Mouse (Mus musculus) v-Abl transformed pro-B cells (cell line): ENCODE data around the gene Spc25.

Source experiments
- in situ Hi-C, 2 experiments: fragments of 400-800 bp; cut with MboI; formaldehyde crosslinking; loops; one replicate each; pipeline ENCODE4 v1.15.1; 2025; ENCODE audit not compliant: unreplicated experiment in 2 of 2

Gene Spc25

DNA sequence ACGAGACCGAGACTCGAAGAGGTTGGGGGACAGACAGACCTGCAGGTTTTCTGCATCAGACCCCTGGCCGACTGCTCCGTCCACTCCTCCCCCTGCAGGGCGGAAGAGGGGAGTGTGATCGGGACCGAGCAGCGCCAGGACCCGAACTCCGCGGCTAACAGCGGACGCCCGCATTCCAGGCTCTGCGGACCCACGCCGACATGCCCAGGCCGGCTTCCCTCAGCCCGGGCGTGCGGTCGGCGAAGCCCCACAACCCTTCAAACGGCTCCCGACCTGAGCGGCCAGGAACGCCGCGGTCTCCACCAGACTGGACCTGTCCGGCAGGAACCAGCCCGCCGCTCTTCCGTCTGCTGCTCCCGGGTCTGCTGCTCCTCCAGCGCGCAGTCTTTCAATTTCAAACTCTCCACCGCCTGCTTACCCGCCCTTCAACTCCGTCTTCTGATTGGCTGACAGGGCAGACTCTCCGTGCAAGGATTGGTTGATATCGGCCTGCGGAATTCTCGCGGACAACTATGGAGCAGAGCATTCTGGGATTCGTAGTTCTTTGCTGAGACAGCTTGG, at the start of gene Spc25:
Spc25 (minus strand) TSS at position 404 of the 561 bp plus-strand sequence.
- in situ Hi-C loops, result no loop called here

DNA sequence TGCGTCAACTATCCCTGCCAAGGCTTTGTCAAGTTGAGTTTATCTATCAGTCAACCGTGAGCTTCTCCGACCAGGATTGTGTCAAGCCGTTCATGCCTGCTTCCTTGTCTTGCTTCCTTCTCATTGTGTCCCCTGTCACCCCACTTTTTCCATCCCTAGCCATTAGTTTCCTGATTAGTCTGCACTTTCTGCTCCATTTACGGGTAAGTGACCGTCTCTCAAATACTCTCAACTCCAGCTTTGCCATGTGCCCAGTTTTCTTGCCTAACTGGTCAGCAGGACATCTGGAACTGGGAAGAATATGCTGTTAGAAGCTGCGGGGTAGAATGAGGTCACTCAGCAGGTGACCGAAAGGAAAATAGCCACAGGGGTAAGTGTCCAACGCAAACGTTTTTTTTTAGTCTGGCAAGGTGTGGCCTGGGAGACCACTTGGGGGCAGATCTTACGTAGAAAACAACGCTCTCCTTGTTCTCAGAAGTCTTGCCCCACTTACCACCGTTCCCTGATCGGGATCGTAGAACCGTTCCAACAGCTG, 42.3 kb upstream of the Spc25 start:
- in situ Hi-C loops, result no loop called here

DNA sequence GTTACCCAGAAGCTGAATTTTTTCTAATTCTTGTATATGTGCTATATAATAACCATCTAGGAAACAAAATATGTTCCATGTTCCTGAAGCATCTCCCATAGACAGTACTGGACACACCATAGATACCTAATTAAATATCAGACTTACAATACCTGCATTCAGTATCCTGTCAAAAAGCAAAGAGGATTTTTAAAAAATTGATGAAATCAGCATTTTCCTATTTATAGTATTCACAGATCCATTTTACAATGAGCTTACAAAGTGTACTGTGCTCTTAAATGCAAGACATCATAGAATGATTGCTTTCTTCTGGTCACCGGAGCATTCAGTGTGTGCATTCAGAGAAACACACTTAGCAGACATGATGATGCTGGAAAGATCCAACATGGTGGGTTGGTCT, 41.1 kb upstream of the Spc25 start:
- in situ Hi-C loops, result no loop called here

GRCm38 (mm10) chr2:69244924-69245323, 38.9 kb upstream of the Spc25 start:
- in situ Hi-C loops, result no loop called here

DNA sequence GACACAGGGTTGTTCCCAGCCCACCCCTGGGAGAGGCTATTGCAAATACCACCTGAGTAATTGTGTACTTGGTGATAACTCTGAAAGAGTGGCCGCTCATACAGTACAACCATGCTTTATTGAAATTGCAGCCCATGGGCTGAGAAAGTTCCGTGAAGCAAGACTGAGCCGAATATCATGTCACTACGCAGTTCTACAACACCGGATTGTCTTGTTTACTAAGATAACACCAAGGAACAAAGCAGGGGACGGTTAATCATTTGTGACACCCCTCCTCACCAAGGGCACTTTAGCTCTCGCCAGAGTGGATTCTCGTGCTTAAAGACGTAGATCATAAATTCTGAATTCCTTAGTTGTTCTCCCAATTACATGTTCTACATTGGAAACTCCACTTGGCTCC, 33.3 kb upstream of the Spc25 start:
- in situ Hi-C loops, result no loop called here

DNA sequence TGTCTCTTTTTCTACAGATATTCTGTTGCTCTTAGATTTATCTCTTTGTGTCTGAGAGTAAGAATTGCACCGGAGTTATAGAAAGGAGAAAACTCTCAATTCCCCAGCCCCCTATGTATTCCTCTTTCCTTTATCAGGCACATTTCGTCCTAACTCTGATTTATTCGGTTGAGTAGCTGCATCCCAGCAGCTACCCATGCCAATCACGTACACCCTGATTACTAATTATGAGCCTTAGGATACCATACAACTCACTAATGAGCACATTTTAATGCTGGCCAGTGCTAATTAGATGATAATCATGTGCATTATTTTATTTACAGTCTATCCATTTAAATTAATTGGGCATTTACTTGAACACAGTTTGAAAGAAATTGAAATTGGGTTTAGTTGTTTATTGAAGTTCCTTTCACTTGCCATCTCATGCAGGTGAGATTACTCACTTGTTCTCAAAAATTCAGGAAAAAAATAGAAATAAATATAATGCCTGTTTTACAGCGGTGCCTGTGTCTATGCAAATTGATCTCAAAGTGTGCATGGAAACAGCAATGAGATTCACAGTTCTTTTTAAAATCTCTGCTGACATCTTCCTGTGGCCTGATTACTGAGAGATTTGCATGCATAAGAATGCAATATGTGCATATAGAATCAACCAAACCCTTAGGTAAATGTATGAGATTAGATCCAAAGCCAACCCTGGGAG, 29.1 kb upstream of the Spc25 start:
- in situ Hi-C loops, result no loop called here

DNA sequence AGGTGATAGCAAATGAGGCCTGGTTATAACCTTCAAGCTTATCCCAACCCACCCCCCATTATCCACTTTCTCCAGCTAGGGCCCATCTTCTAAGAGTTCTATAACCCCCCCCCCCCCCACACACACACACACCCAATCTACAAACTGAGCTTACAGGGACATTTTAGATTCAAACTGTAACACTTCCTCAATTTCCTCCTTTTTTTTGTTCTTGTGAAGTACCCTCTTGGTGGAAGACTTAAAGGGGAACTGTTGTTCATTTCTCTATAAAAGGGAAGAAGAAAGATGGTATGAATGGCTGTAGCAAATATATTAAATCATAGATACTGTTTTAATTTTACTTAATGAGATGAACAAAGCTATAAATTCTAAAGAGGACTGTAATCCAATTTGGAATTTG, 26.1 kb upstream of the Spc25 start:
- in situ Hi-C loops, result no loop called here

GRCm38 (mm10) chr2:69230137-69230536, 24.1 kb upstream of the Spc25 start:
- in situ Hi-C loops, result no loop called here

DNA sequence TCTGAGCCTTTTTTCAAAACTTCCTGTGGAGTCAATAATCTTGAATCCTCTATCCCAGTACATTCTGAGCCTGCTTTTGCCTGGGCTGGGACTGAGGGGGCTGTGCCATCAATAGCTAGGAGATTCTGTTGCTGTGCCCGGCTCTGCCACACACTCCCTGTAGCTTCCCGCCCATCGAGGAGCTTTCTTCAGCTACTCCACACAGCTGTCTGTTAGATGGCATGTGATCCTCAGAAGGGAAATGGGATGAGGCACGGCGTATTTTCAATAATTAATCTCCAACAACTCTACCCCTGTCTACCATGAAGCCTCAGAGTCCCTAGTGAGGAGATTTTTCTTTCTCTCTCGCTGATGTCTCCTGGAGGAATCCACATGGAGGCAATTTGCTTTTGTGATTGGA, 22.6 kb upstream of the Spc25 start:
- in situ Hi-C loops, result no loop called here

GRCm38 (mm10) chr2:69226876-69227275, 20.9 kb upstream of the Spc25 start:
- in situ Hi-C loops, result no loop called here

DNA sequence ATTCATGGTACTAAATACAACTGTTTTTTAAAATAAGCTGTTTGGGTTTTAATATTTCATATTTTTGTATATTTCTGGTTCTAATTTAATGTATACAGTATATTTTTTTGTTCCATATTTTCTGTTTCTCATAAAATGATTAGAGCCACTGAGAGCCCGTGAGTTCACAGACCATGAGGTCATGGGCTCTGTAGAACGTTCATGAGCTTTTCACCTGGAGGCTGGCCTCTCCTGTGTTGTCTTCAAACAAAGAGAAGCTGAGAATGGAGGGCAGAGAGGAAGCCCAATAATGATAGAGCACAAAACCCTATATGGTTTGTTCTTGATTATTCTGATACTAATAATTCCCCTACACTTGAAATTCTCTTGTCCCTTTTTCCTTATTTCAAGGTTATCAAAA, 18.7 kb upstream of the Spc25 start:
- in situ Hi-C loops, result no loop called here

- in situ Hi-C loops, result no loop called here
Measured at GRCm38 (mm10) chr2:69222815-69223214, 16.8 kb upstream of the Spc25 start.

GRCm38 (mm10) chr2:69221868-69222416, 15.9 kb upstream of the Spc25 start:
- in situ Hi-C loops, result no loop called here

DNA sequence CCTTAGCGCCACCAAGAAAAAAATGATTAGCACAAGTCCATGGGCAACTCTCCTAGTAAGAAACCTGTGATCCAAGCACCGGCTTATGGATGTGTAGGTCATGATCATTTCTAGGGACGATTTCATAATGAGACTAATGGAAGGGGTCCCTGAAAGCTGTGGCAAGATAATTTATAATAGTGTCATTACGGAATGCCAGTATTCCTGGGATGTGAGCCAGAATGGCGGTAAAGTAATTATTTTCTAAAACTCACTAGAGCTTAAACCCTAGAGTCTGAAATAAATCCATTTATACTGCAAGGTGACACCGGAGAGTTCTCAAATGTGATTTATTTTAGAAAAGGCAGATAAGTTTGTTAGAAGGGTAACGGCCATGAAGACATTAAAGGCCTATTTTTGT, 9.2 kb upstream of the Spc25 start:
- in situ Hi-C loops, result no loop called here

DNA sequence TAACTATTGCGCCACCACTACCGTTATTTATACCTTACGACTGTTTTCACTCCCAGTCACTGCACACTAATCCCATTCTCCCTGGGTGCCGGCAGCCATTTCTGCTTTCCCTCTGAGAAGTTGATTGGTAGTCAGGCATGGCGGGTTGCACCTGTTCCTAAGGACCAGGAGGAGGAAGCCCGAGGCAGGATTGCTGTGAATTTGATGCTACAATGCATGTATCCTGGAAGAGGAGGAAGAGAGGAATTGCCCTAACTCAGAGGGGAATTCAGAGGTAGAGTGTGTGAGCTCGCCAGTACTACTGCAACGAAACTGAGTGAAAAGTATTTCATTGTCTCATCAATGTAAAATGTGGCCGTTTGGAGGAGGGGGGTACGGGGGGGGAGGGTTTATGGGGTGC, 6.7 kb upstream of the Spc25 start:
- in situ Hi-C loops, result no loop called here

DNA sequence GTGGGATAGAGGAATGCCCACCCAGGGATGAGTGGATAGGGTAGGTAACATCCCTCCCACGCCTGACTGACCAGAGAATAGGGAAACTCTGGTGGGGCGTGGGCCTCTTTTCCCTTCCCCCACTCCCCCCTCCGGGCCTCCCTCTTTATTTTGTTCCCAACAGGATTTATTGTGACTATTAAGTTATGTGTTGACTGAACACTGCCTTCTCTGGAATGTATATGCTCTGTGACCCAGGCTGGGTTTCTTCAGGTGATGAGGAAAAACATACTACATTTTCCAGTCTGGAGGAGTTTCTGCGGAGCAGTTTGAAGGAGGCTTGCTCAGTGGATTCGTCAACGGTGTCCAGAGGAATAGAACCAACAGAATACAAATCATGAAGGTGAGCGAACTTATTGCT, 4.8 kb upstream of the Spc25 start, which contains the start of gene G6pc2:
G6pc2 (plus strand) TSS at position 301 of the 400 bp plus-strand sequence.
- in situ Hi-C loops, result no loop called here

DNA sequence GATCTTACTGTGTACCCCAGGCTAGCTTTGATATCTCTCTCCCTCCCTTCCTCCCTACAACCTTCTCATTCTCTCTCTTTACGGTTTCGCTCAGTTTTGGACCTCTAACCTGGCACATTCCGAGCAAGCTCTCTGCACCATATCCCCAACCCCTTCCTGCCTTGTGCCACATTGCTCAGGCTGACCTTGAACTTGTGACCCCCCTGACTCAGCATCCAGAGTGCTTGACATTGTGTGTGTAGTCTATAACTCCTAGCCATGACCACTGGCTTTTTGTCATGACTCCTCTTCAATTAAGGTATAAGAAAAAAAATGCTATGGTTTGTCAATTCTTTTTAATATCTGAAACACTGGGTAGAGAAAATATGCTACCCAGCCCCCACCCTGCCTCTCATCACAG, 3.7 kb upstream of the Spc25 start:
- in situ Hi-C loops, result no loop called here

GRCm38 (mm10) chr2:69206523-69206922, 529 bp upstream of the Spc25 start:
- in situ Hi-C loops, result no loop called here

- in situ Hi-C loops, result no loop called here
Measured at GRCm38 (mm10) chr2:69205185-69205584, 809 bp downstream of the Spc25 start.

GRCm38 (mm10) chr2:69193555-69193954, 12.4 kb downstream of the Spc25 start:
- in situ Hi-C loops, result no loop called here

- in situ Hi-C loops, result no loop called here
Measured at GRCm38 (mm10) chr2:69191059-69191458, 14.9 kb downstream of the Spc25 start.

DNA sequence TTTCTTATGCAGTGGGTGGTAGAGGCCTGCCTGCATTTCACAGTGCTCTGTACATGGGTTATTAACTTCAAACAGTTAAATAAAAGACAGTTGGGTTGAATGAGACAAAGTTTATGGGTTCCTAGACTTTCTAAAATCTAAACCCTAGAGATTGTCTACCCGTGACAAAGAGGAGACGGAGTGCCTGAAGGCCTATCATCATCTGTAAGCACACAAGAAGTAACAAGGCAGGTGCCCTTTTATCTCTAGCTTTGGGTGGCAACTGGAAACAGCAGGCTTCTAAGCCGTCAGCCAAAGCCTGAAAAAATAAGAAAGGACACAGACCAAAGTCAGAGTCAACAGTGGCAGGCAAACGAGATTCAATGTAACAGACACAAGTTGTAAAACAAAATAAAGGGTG, 16.8 kb downstream of the Spc25 start:
- in situ Hi-C loops, result no loop called here
